Mouse (Mus musculus) B cell, adult 67 days (primary cell): Measurements from ENCODE around the gene Narfl. TPM values are rescaled to one million over a fixed set of nuclear protein-coding genes. Genes with fewer than 3 reads are reported as not detected.

Experiments
- total RNA-seq, 2 experiments: library from RNA; stranded (reverse); gene quantifications; 4 replicates each; pipeline ENCODE4 v1.2.4; 2023

The Narfl gene
- 10 to 100 TPM; 43.3 to 45.9 TPM for total RNA-seq

GRCm38 (mm10) chr17:25773549-25774120 lies at the start of gene Narfl:
Gene Narfl (plus strand): TSS chr17:25773776.

GRCm38 (mm10) chr17:25727265-25728008 lies 46.1 kb upstream of the Narfl start, which contains the start of the genes Chtf18 and Rpusd1:
Gene Chtf18 (minus strand): TSS chr17:25727419.
Gene Rpusd1 (plus strand): TSS chr17:25727670.

DNA sequence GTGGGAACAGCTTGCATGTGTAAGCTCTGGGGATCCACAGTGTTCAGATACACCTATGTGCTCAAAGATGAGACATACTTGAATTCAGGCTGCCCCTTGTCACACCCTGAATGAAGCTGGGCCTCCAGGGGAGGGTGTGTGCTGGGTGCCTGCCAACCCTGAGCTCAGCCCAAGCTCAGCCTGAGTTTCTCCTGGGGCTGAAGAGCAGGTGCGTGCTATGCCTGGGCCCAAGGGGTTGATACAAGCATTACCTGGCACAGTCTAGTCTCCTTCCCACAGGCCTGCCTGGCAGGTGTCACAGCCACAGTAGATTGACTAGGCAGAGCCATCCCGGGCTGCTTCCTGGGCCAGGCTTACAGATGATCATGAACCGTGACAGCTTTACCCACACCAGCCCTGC lies 37.8 kb upstream of the Narfl start, which contains the start of gene Mslnl:
Gene Mslnl, plus strand, starts transcription at position 298 of the 400 bp plus-strand sequence.

DNA sequence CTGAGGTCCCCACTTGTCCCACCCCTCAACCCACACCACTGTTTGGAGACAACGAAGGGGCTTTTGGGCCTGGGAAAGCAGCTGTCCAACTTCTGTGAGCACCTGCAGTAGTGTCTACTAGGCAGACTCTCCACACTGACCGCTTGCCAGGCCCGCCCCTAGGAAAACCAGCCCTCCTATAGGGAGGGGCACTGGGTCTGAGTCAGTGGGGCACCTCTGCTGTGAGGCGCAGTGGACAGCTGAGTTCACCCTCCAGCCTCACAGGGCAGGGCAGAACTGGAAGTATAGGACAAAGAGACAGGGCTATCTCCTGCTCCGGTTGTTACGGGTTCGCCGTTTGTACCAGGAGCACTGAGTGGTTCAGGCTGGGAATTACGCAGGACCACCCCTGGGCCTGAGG lies 19.3 kb upstream of the Narfl start, which contains the start of gene Msln:
Gene Msln, minus strand, starts transcription at position 138 of the 400 bp plus-strand sequence.

DNA sequence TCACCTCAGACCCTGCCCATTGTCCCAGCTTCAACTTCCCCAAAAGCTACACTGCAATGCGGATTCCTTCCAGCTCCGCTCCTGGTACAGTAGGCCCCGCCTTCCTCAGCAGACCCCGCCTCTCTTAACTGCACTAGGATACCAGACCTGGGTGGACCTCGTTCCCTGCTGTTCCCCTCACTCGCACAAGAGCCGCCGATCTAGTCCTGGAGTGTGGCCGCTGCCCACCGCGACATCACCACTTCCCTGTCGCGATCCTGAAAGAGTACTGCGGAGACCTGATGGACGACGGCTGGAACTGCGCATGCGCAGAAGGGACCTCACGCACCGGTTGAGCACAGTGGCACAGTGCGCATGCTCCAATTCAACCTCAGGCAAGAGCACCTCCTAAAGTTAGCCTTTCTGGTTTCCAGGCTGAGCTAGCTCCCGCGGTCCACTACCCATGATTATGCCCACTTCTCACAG lies 11.7 kb downstream of the Narfl start, which contains the start of gene Haghl:
Gene Haghl, minus strand, starts transcription at position 393 of the 465 bp plus-strand sequence.

DNA sequence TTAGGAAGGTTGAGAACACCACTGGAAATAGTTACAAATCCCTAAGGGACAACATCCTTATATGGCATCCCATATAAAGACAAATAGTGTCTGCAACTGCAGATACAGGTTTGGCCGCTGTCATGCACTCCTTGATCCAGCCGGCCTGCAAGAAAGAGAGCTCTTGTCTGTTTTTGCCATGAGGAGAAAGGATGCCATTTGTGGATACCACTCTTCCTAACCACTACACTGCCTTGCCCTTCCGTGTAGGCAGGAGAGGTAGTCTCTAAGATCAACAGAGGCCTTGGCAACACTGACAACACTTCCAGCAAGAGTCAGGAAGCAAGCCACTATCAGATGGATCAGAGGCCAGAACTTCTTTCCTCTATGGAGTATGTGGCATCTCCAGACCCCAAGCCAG lies 12.7 kb downstream of the Narfl start, which contains the start of gene Ccdc78:
Gene Ccdc78, plus strand, starts transcription at position 301 of the 400 bp plus-strand sequence.

DNA sequence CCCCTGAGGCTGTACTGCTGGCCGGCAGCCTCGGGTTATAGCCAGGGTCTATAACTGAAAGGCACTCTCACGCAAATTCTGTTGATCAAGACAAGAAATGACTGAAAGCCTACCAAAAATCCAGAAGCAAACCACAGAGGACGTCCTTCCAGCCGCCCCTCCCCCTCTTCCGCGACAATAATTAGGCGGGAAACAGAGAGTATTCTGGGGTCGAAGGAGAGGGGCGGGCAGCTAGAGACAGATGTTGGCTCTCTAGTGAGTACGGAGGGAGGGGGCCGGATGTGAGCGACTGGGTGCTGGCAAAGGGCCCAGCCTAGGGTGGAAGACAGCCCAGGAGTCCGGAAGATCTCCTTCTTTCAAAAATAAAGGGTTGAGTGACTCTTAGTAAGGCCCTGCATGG lies 19.0 kb downstream of the Narfl start, which contains the start of gene Fam173a:
Gene Fam173a, minus strand, starts transcription at position 287 of the 400 bp plus-strand sequence.

DNA sequence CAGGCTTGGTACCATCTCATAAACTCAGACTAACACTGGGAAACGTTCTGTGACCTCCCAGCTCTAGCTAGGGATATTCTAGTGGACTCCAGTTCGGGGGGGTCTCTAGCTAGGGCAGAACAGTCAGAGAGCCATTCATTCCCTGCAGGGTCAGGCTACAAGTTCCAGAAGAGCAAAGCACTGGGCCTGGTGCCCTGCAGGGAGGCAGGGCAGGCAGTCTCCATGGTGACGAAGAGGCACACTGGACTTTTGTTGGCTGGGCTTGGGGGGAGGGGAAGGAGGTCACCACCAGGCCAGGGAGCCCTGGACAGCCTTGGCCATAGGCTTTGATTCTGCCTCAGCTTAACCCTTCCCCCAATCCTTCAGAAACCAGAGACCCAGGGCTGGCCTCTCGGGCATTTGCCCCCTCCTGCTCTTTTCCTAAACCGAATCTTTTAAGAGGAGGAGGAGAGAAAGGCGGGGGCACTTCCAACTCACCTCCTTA lies 22.1 kb downstream of the Narfl start, which contains the start of gene AC134908.4:
Gene AC134908.4, minus strand, starts transcription at position 51 of the 484 bp plus-strand sequence.

DNA sequence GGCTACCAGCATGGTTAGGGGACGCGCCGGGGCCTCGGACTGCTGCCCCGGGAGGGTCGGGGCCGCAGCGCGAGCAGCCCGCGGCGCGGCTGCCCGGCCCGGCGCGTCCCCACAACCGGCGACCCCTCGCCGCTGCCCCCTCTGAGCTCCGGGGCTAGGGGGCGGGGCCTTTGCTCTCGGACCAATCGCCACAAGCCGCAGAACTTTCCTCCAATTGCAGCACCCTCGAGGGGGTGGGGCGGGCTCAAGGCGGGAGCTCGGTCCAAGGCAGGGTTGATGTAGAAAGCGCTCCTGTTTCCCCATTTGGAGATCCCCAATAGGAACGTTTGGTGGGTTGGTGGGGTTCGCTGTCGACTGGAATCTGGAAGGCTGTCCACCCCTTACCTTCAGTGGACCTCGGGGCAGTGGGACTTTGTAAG lies 23.4 kb downstream of the Narfl start, which contains the start of gene Metrn:
Gene Metrn, minus strand, starts transcription at position 186 of the 419 bp plus-strand sequence.

GRCm38 (mm10) chr17:25808789-25809605 lies 35.4 kb downstream of the Narfl start, which contains the start of gene Fbxl16:
Gene Fbxl16 (plus strand): TSS chr17:25809085.

GRCm38 (mm10) chr17:25823452-25823851 lies 49.9 kb downstream of the Narfl start, which contains the start of gene Wdr24:
Gene Wdr24 (plus strand): TSS chr17:25823627.

GRCm38 (mm10) chr17:25828712-25829557 lies 55.4 kb downstream of the Narfl start, which contains the start of gene Jmjd8:
Gene Jmjd8 (plus strand): TSS chr17:25828867.

Other genes starting within 250 kb of the Narfl start
- gene Sox8, start 203.1 kb upstream of the Narfl start, total RNA-seq = not detected
- gene Lmf1, start 194.7 kb upstream of the Narfl start, total RNA-seq = 10 to 100 TPM; 34.5 to 42.6 TPM
- gene Gng13, start 56.6 kb upstream of the Narfl start, total RNA-seq = not detected
- 1 to 10 TPM; 6.7 to 8.5 TPM for gene Chtf18, start 46.4 kb upstream of the Narfl start, total RNA-seq
- 1 to 10 TPM; 7.5 to 7.7 TPM for gene Rpusd1, start 46.1 kb upstream of the Narfl start, total RNA-seq
- gene Mslnl, start 37.7 kb upstream of the Narfl start, total RNA-seq = not detected
- gene Msln, start 19.4 kb upstream of the Narfl start, total RNA-seq = 1 to 10 TPM in 1 of 2 experiments, not detected in 1; 1.2 TPM
- 10 to 100 TPM; 17.7 to 28.0 TPM for gene Haghl, start 11.9 kb downstream of the Narfl start, total RNA-seq
- gene Ccdc78, start 12.8 kb downstream of the Narfl start, total RNA-seq = under 1 TPM in 1 of 2 experiments, not detected in 1; 0.32 TPM
- gene Fam173a, start 19.1 kb downstream of the Narfl start, total RNA-seq = 10 to 100 TPM; 50.2 to 61.0 TPM
- not detected for gene AC134908.4, start 21.9 kb downstream of the Narfl start, total RNA-seq
- 10 to 100 TPM; 13.3 to 17.5 TPM for gene Metrn, start 23.4 kb downstream of the Narfl start, total RNA-seq
- not detected for gene Fbxl16, start 35.3 kb downstream of the Narfl start, total RNA-seq
- 10 to 100 TPM; 18.9 TPM for gene Wdr24, start 49.9 kb downstream of the Narfl start, total RNA-seq
- gene Jmjd8, start 55.1 kb downstream of the Narfl start, total RNA-seq = 10 to 100 TPM; 31.0 to 35.5 TPM
- gene Stub1, start 59.6 kb downstream of the Narfl start, total RNA-seq = 10 to 100 TPM; 69.1 to 78.8 TPM
- gene Rhbdl1, start 63.5 kb downstream of the Narfl start, total RNA-seq = 1 to 10 TPM; 1.8 to 4.8 TPM
- gene Gm20683, start 68.0 kb downstream of the Narfl start, total RNA-seq = 1 to 10 TPM; 3.6 to 4.6 TPM
- gene Rhot2, start 71.1 kb downstream of the Narfl start, total RNA-seq = 10 to 100 TPM; 77.3 to 80.7 TPM
- 10 to 100 TPM; 25.1 to 32.9 TPM for gene Wdr90, start 87.7 kb downstream of the Narfl start, total RNA-seq
- gene Mcrip2, start 95.0 kb downstream of the Narfl start, total RNA-seq = 1 to 10 TPM; 3.2 to 4.2 TPM
- 10 to 100 TPM; 21.0 to 33.3 TPM for gene Mettl26, start 101.3 kb downstream of the Narfl start, total RNA-seq
- 1 to 10 TPM; 6.7 to 6.9 TPM for gene Wfikkn1, start 107.1 kb downstream of the Narfl start, total RNA-seq
- gene Rab40c, start 146.0 kb downstream of the Narfl start, total RNA-seq = 10 to 100 TPM; 27.3 to 37.8 TPM
- 10 to 100 TPM; 84.4 to 92.2 TPM for gene Pigq, start 171.2 kb downstream of the Narfl start, total RNA-seq
- gene Nhlrc4, start 171.2 kb downstream of the Narfl start, total RNA-seq = not detected
- gene A930017K11Rik, start 178.8 kb downstream of the Narfl start, total RNA-seq = not detected
- gene Capn15, start 212.0 kb downstream of the Narfl start, total RNA-seq = 10 to 100 TPM; 42.6 to 48.1 TPM